Mouse (Mus musculus): ENCODE data around the gene Ppp1r2.

The Ppp1r2 gene

GRCm38 (mm10) chr16:31299164-31299959, 24.3 kb upstream of the Ppp1r2 start:
- Histone ChIP-seq H3K36me3 (ENCODE audit: insufficient read depth, low read length) (no peaks in the 10 kb centered on the region), H3K27me3 (ENCODE audit: insufficient read depth, low read length) (no peaks in the 10 kb centered on the region)

GRCm38 (mm10) chr16:31297113-31297512, 22.0 kb upstream of the Ppp1r2 start:
- Histone ChIP-seq H3K4me3 (replicated peaks; ENCODE audit: low read length) (no peak overlapping the region; the same call in 1 of the 2 replicates), H3K27me3 (ENCODE audit: insufficient read depth, low read length) (no peaks in the 10 kb centered on the region), H3K9me3 (ENCODE audit: low read length) (no peaks in the 10 kb centered on the region), H3K36me3 (ENCODE audit: insufficient read depth, low read length) (no peaks in the 10 kb centered on the region), H3K4me1 (replicated peaks; ENCODE audit: low read depth, low read length) (peaks cover 58% of the 10 kb centered on the region)
- TF ChIP-seq CTCF (conservative IDR thresholded peaks at IDR 0.05; ENCODE audit: low read length) (no peak), POU5F1 (IDR thresholded peaks at IDR 0.05; ENCODE audit: borderline replicate concordance, low read length) (no peak), NANOG (IDR thresholded peaks at IDR 0.05; ENCODE audit: borderline replicate concordance, low read length) (no peak)

More at GRCm38 (mm10) chr16:31299164-31299959, 24.3 kb upstream of the Ppp1r2 start:
- Histone ChIP-seq H3K9me3 (ENCODE audit: low read length) (no peaks in the 10 kb centered on the region), H3K4me1 (replicated peaks; ENCODE audit: low read depth, low read length) (peaks cover 79% of the 10 kb centered on the region), H3K4me3 (replicated peaks; ENCODE audit: low read length) (peak overlapping the region; percentile 53)
- TF ChIP-seq POU5F1 (IDR thresholded peaks at IDR 0.05; ENCODE audit: borderline replicate concordance, low read length): no peak
- no peak for TF ChIP-seq CTCF (conservative IDR thresholded peaks at IDR 0.05; ENCODE audit: low read length)
- no peak for TF ChIP-seq NANOG (IDR thresholded peaks at IDR 0.05; ENCODE audit: borderline replicate concordance, low read length)

GRCm38 (mm10) chr16:31293761-31294160, 18.7 kb upstream of the Ppp1r2 start:
- H3K9me3 ChIP-seq (ENCODE audit: low read length): no peaks in the 10 kb centered on the region
- H3K36me3 ChIP-seq (ENCODE audit: insufficient read depth, low read length): no peaks in the 10 kb centered on the region
- H3K4me3 ChIP-seq (replicated peaks; ENCODE audit: low read length): no peak overlapping the region
- TF ChIP-seq CTCF (conservative IDR thresholded peaks at IDR 0.05; ENCODE audit: low read length): no peak
- TF ChIP-seq NANOG (IDR thresholded peaks at IDR 0.05; ENCODE audit: borderline replicate concordance, low read length): no peak
- no peak for TF ChIP-seq POU5F1 (IDR thresholded peaks at IDR 0.05; ENCODE audit: borderline replicate concordance, low read length)
- no peaks in the 10 kb centered on the region for H3K27me3 ChIP-seq (ENCODE audit: insufficient read depth, low read length)
- H3K4me1 ChIP-seq (replicated peaks; ENCODE audit: low read depth, low read length): peaks cover 30% of the 10 kb centered on the region

DNA sequence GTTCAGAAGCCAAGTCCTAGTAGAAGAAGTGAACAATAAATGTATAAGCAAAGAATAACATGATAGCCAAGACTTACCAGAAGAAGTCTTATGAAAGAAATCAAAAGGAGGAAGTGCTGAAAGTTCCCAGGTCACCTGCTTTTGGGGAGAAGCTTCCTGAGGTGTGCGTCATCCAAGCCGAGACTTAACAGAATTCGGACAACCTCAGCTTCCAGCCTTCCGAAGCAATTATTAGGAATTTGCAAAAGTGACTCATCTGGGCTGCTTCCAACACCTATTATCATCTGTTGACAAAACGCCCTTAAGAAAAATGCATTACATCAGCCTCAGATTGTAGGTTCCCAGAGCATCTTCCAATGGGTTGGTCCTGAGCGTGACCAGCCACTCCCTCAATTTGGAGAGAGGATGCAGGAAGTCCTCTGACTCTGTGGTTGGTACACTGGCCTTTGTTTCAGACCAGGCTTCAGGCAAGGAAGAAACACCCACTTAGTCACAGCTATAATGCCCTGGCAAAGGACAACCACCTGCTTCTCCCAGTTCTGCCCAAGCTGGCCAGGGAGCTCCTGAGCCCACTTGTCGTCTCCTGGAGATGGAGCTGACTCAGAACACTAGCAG, 15.8 kb upstream of the Ppp1r2 start:
- no peak overlapping the region for H3K4me3 ChIP-seq (replicated peaks; ENCODE audit: low read length)
- peaks cover 17% of the 10 kb centered on the region for H3K4me1 ChIP-seq (replicated peaks; ENCODE audit: low read depth, low read length)
- no peaks in the 10 kb centered on the region for H3K9me3 ChIP-seq (ENCODE audit: low read length)
- H3K36me3 ChIP-seq (ENCODE audit: insufficient read depth, low read length): no peaks in the 10 kb centered on the region
- TF ChIP-seq CTCF (conservative IDR thresholded peaks at IDR 0.05; ENCODE audit: low read length) (no peak), POU5F1 (IDR thresholded peaks at IDR 0.05; ENCODE audit: borderline replicate concordance, low read length) (no peak), NANOG (IDR thresholded peaks at IDR 0.05; ENCODE audit: borderline replicate concordance, low read length) (no peak)
- no peaks in the 10 kb centered on the region for H3K27me3 ChIP-seq (ENCODE audit: insufficient read depth, low read length)

DNA sequence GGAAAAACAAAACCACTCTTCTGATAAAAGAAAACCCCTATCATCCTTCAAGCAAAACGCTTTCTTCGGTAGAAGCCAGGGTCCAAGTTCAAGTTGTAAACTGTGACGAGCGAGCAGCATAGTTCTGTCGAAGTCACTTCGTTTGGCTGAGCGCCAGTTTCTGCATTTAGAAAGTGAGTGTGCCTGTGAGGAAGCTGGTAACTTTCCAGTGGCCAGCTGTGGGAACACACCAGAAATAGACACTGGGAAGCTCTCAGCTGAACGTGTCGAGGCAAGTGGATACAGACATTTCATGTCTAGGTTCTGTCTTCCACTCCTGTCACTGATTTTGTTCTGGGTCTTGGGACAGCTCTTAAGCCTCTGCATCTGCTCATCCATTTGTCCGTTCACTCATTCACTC, 15.2 kb upstream of the Ppp1r2 start:
- no peak for TF ChIP-seq POU5F1 (IDR thresholded peaks at IDR 0.05; ENCODE audit: borderline replicate concordance, low read length)
- Histone ChIP-seq H3K4me1 (replicated peaks; ENCODE audit: low read depth, low read length) (peaks cover 14% of the 10 kb centered on the region), H3K27me3 (ENCODE audit: insufficient read depth, low read length) (no peaks in the 10 kb centered on the region), H3K9me3 (ENCODE audit: low read length) (no peaks in the 10 kb centered on the region), H3K4me3 (replicated peaks; ENCODE audit: low read length) (no peak overlapping the region), H3K36me3 (ENCODE audit: insufficient read depth, low read length) (no peaks in the 10 kb centered on the region)

GRCm38 (mm10) chr16:31287712-31288111, 12.6 kb upstream of the Ppp1r2 start:
- Histone ChIP-seq H3K36me3 (ENCODE audit: insufficient read depth, low read length) (no peaks in the 10 kb centered on the region), H3K27me3 (ENCODE audit: insufficient read depth, low read length) (no peaks in the 10 kb centered on the region), H3K4me1 (replicated peaks; ENCODE audit: low read depth, low read length) (peaks cover 14% of the 10 kb centered on the region), H3K9me3 (ENCODE audit: low read length) (no peaks in the 10 kb centered on the region), H3K4me3 (replicated peaks; ENCODE audit: low read length) (no peak overlapping the region)
- TF ChIP-seq CTCF (conservative IDR thresholded peaks at IDR 0.05; ENCODE audit: low read length) (no peak), POU5F1 (IDR thresholded peaks at IDR 0.05; ENCODE audit: borderline replicate concordance, low read length) (no peak), NANOG (IDR thresholded peaks at IDR 0.05; ENCODE audit: borderline replicate concordance, low read length) (no peak)

DNA sequence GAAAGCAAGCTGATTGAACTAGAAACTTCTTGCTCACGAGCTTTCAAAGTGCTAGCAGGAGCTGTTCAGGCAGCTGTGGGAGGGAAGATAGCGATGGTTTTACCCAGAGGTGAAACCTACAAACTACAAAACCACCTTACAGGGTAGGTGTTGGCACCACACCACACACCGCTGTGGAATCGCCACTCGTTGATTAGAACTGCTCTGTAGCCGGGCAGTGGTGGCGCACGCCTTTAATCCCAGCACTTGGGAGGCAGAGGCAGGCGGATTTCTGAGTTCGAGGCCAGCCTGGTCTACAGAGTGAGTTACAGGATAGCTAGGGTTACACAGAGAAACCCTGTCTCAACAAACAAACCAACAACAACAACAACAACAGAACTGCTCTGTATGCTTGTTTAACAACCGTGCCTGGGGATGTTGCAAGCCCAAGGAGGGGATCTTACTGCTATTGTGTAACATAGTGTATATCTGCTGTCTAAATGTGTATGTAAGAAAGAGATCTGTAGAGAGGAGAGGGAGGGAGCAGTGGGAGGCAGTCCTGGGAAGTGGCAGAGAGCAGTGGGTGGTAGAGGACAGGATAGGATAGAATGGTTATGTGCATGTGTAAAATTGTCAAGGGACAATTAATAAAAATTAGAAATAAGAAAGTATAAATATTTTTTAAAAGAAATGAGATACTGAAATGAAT, 11.9 kb upstream of the Ppp1r2 start:
- no peaks in the 10 kb centered on the region for H3K27me3 ChIP-seq (ENCODE audit: insufficient read depth, low read length)
- H3K9me3 ChIP-seq (ENCODE audit: low read length): no peaks in the 10 kb centered on the region
- no peaks in the 10 kb centered on the region for H3K36me3 ChIP-seq (ENCODE audit: insufficient read depth, low read length)
- no peak for TF ChIP-seq NANOG (IDR thresholded peaks at IDR 0.05; ENCODE audit: borderline replicate concordance, low read length)
- no peak for TF ChIP-seq CTCF (conservative IDR thresholded peaks at IDR 0.05; ENCODE audit: low read length)
- no peak for TF ChIP-seq POU5F1 (IDR thresholded peaks at IDR 0.05; ENCODE audit: borderline replicate concordance, low read length)
- peaks cover 14% of the 10 kb centered on the region for H3K4me1 ChIP-seq (replicated peaks; ENCODE audit: low read depth, low read length)
- H3K4me3 ChIP-seq (replicated peaks; ENCODE audit: low read length): no peak overlapping the region

GRCm38 (mm10) chr16:31281981-31282380, 6.9 kb upstream of the Ppp1r2 start:
- no peaks in the 10 kb centered on the region for H3K9me3 ChIP-seq (ENCODE audit: low read length)
- H3K36me3 ChIP-seq (ENCODE audit: insufficient read depth, low read length): no peaks in the 10 kb centered on the region
- TF ChIP-seq POU5F1 (IDR thresholded peaks at IDR 0.05; ENCODE audit: borderline replicate concordance, low read length): no peak
- no peak for TF ChIP-seq NANOG (IDR thresholded peaks at IDR 0.05; ENCODE audit: borderline replicate concordance, low read length)
- no peak for TF ChIP-seq CTCF (conservative IDR thresholded peaks at IDR 0.05; ENCODE audit: low read length)
- peaks cover 28% of the 10 kb centered on the region for H3K4me1 ChIP-seq (replicated peaks; ENCODE audit: low read depth, low read length)
- no peak overlapping the region for H3K4me3 ChIP-seq (replicated peaks; ENCODE audit: low read length)
- no peaks in the 10 kb centered on the region for H3K27me3 ChIP-seq (ENCODE audit: insufficient read depth, low read length)

Measured in E14TG2a.4 (cell line).